Mouse (Mus musculus) myocyte (in vitro differentiated cells): ENCODE results near the gene Cdk5r2. TPM values are rescaled to one million over a fixed set of nuclear protein-coding genes. Genes with fewer than 3 reads are reported as not detected.

Experiments used
- H3K27me3 ChIP-seq: one replicate; pipeline ENCODE4 v1.6.1; 2011; ENCODE audit not compliant: control insufficient read depth, insufficient read depth, insufficient read length
- H3K36me3 ChIP-seq: one replicate; pipeline ENCODE4 v1.6.1; 2011; ENCODE audit not compliant: control insufficient read depth, insufficient read depth
- H3K4me2 ChIP-seq: one replicate; pipeline ENCODE4 v1.6.1; 2011; ENCODE audit warnings: low read depth, control low read depth
- H3K4me3 ChIP-seq: one replicate; pipeline ENCODE4 v1.5.1; 2011; ENCODE audit warnings: mild to moderate bottlenecking, control low read depth, moderate library complexity
- H3K79me2 ChIP-seq: one replicate; pipeline ENCODE4 v1.6.1; 2011; ENCODE audit not compliant: control insufficient read depth, insufficient read depth
- H3ac ChIP-seq: one replicate; pipeline ENCODE4 v1.6.1; 2011; ENCODE audit not compliant: control insufficient read depth, insufficient read length
- CEBPB ChIP-seq: IDR thresholded peaks from 2 replicates; pipeline ENCODE4 v1.6.1; 2011; ENCODE audit warnings: mild to moderate bottlenecking, moderate library complexity; ENCODE audit not compliant: poor library complexity, insufficient read depth, severe bottlenecking
- E2F4 ChIP-seq: IDR thresholded peaks from one replicate; pipeline ENCODE4 v1.6.1; 2011; ENCODE audit warnings: mild to moderate bottlenecking, control low read depth, moderate library complexity; ENCODE audit not compliant: insufficient read depth
- MAX ChIP-seq: IDR thresholded peaks from one replicate; pipeline ENCODE4 v1.6.1; 2011; ENCODE audit warnings: low read depth, mild to moderate bottlenecking, control low read depth
- MYOD1 ChIP-seq, 3 experiments: IDR thresholded peaks; one replicate each; pipeline ENCODE4 v1.6.1; 2011; ENCODE audit warnings: control low read depth in 2 of 3, low read depth in 2 of 3, mild to moderate bottlenecking in 2 of 3, moderate library complexity in 1 of 3; ENCODE audit not compliant: insufficient read length in 2 of 3, control insufficient read depth in 1 of 3
- MYOG ChIP-seq, 3 experiments: IDR thresholded peaks; one replicate each; pipeline ENCODE4 v1.6.1; 2011; ENCODE audit warnings: control low read depth in 2 of 3, low read depth in 2 of 3, mild to moderate bottlenecking in 2 of 3; ENCODE audit not compliant: insufficient read length in 2 of 3, control insufficient read depth in 1 of 3, insufficient read depth in 1 of 3
- POLR2A ChIP-seq: IDR thresholded peaks from one replicate; pipeline ENCODE4 v1.6.1; 2011; ENCODE audit warnings: low read depth, mild to moderate bottlenecking, control low read depth, moderate library complexity; ENCODE audit not compliant: insufficient read length
- POLR2AphosphoS2 ChIP-seq: IDR thresholded peaks from one replicate; pipeline ENCODE4 v1.6.1; 2011; ENCODE audit warnings: low read depth, control low read depth; ENCODE audit not compliant: insufficient read length
- REST ChIP-seq: IDR thresholded peaks from one replicate; pipeline ENCODE4 v1.6.1; 2011; ENCODE audit warnings: mild to moderate bottlenecking, control low read depth, moderate library complexity; ENCODE audit not compliant: insufficient read depth, insufficient read length
- SRF ChIP-seq: IDR thresholded peaks from one replicate; pipeline ENCODE4 v1.6.1; 2011; ENCODE audit warnings: low read depth; ENCODE audit not compliant: control insufficient read depth, insufficient read length
- TCF12 ChIP-seq: IDR thresholded peaks from one replicate; pipeline ENCODE4 v1.6.1; 2011; ENCODE audit warnings: mild to moderate bottlenecking, control low read depth; ENCODE audit not compliant: poor library complexity, insufficient read depth, severe bottlenecking
- TCF3 ChIP-seq: IDR thresholded peaks from one replicate; pipeline ENCODE4 v1.6.1; 2011; ENCODE audit warnings: low read depth, control low read depth; ENCODE audit not compliant: insufficient read length
- USF1 ChIP-seq: IDR thresholded peaks from one replicate; pipeline ENCODE4 v1.6.1; 2011; ENCODE audit warnings: low read depth, mild to moderate bottlenecking, control low read depth, moderate library complexity
- polyA plus RNA-seq: library from polyadenylated mRNA; unstranded; fragments of >200 nt; fragmentation: generic; extraction: Trizol; gene quantifications from one replicate; pipeline ENCODE4 v1.2.1, GENCODE M21; 2012; ENCODE audit warnings: missing spikeins

The Cdk5r2 gene
- polyA plus RNA-seq, 1 experiment, result 0.05 TPM

DNA sequence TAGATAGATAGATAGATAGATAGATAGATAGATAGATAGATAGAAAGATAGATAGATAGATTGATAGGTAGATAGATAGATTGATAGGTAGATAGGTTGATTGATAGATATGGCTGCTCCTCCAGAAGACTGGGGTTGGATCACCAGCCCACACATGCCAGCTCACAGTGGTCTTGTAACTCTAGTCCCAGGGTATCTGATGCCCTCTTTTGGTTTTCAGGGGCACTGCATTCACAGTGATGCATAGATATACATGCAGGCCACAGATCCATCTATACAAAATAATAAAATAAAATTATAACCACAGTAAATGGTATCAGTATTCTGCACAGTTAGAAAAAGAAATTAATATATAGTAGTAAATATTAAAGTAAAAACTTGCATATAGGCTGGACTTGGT lies 7.0 kb downstream of the Cdk5r2 start:
- Histone ChIP-seq H3K36me3 (no peaks in the 10 kb centered on the region), H3K4me2 (no peak overlapping the region), H3K4me3 (no peak overlapping the region), H3ac (no peak overlapping the region), H3K27me3 (peaks cover 23% of the 10 kb centered on the region), H3K79me2 (no peaks in the 10 kb centered on the region)
- no peak for TF ChIP-seq MYOG (IDR thresholded peaks at IDR 0.05; ENCODE audit: control insufficient read depth in 1 of 3, insufficient read depth in 1 of 3, insufficient read length in 2 of 3, low read depth in 2 of 3)
- TF ChIP-seq CEBPB, result no peak
- no peak for TF ChIP-seq USF1
- TF ChIP-seq E2F4, result no peak

DNA sequence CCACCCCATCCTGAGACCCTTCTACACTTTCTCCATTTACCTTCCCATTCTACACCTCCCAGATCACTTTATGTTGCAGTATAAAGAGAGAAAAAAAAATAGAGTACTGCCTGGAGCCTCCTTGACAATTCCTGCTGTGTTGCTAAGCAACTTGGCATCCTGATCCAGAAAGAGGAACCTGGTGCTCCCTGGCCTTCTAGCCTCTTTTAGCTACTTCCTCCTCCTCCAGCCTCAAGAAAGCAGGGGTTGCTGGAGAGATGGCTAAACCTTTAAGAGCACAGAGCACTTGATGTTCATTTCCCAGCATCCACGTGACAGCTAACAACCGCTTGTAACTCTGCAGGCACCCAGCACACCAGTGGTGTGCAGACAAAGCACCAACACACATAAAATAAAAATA lies 17.5 kb downstream of the Cdk5r2 start:
- no peaks in the 10 kb centered on the region for H3K79me2 ChIP-seq
- TF ChIP-seq MAX, result no peak
- TF ChIP-seq POLR2AphosphoS2, result no peak
- TF ChIP-seq TCF12, result no peak
- no peak for TF ChIP-seq USF1
- no peak for TF ChIP-seq MYOD1 (IDR thresholded peaks at IDR 0.05; ENCODE audit: control insufficient read depth in 1 of 3, insufficient read length in 2 of 3, low read depth in 2 of 3)
- no peak for TF ChIP-seq E2F4
- no peak for TF ChIP-seq POLR2A
- TF ChIP-seq SRF, result no peak
- TF ChIP-seq CEBPB, result no peak
- no peak for TF ChIP-seq TCF3
- TF ChIP-seq MYOG (IDR thresholded peaks at IDR 0.05; ENCODE audit: control insufficient read depth in 1 of 3, insufficient read depth in 1 of 3, insufficient read length in 2 of 3, low read depth in 2 of 3), result no peak
- no peak for TF ChIP-seq REST

DNA sequence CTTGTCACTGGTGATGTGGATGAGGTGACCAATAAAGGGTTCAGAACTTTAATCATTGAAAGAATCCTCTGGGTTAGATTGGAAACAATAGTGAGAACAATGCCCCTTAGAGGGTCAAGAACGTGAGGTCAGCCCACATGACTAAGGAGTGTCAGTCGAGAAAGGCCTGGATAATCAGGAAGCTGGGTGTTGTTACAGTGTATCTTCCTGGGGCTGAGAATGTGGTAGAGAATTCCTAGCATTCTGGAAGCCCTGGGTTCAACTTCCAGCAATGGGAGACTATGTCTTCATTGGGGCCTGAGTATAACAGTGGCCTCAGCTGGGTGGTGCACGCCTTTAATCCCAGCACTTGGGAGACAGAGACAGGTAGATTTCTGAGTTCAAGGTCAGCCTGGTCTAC lies 22.5 kb downstream of the Cdk5r2 start:
- H3K27me3 ChIP-seq, result peaks cover 43% of the 10 kb centered on the region
- no peak for TF ChIP-seq POLR2AphosphoS2
- no peak for TF ChIP-seq REST
- TF ChIP-seq USF1, result no peak
- no peak for TF ChIP-seq TCF12
- TF ChIP-seq MAX, result no peak
- no peak for TF ChIP-seq MYOG (IDR thresholded peaks at IDR 0.05; ENCODE audit: control insufficient read depth in 1 of 3, insufficient read depth in 1 of 3, insufficient read length in 2 of 3, low read depth in 2 of 3)
- no peak for TF ChIP-seq E2F4
- TF ChIP-seq SRF, result no peak
- no peak for TF ChIP-seq TCF3
- TF ChIP-seq POLR2A, result no peak
- TF ChIP-seq CEBPB, result no peak
- no peak for TF ChIP-seq MYOD1 (IDR thresholded peaks at IDR 0.05; ENCODE audit: control insufficient read depth in 1 of 3, insufficient read length in 2 of 3, low read depth in 2 of 3)
- no peak overlapping the region for H3K4me3 ChIP-seq
- no peaks in the 10 kb centered on the region for H3K36me3 ChIP-seq
- H3ac ChIP-seq, result no peak overlapping the region
- H3K79me2 ChIP-seq, result no peaks in the 10 kb centered on the region
- no peak overlapping the region for H3K4me2 ChIP-seq

More for the DNA sequence above, 17.5 kb downstream of the Cdk5r2 start:
- Histone ChIP-seq H3K4me2 (no peak overlapping the region), H3ac (no peak overlapping the region), H3K4me3 (no peak overlapping the region), H3K27me3 (peaks cover 52% of the 10 kb centered on the region), H3K36me3 (no peaks in the 10 kb centered on the region)

DNA sequence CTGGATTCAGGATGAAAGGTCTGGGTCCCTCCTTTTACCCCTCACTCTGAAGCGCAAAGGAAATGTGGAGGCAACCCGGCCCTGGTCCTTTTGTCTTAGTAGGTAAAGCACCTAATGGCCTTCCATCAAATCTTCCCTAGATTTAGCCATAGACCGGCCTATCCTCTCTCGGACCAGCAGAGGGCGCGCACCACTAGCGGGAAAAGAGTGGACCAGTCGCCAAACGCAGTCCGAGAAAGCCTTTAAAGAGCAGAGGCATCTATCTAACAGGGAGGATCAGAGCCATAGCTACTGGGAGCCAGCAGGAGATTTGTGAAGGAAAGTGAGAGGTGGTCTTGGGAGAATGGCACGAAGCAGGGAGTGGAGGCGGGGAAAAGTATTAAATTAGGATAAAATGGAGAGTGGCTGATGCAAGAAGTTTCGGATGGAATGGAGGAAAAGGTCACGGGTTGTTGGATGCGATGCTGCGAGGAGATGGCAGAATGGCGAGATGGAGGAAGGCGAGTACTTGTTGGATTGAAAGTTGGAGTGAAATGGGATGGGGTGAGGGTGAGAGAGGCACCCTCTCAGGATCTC lies 26.1 kb downstream of the Cdk5r2 start:
- Histone ChIP-seq H3K79me2 (no peaks in the 10 kb centered on the region), H3K27me3 (peaks cover 60% of the 10 kb centered on the region), H3K4me3 (no peak overlapping the region), H3ac (no peak overlapping the region), H3K4me2 (peak overlapping the region; percentile 77), H3K36me3 (no peaks in the 10 kb centered on the region)
- peak; percentile 42 for TF ChIP-seq E2F4
- no peak for TF ChIP-seq USF1

DNA sequence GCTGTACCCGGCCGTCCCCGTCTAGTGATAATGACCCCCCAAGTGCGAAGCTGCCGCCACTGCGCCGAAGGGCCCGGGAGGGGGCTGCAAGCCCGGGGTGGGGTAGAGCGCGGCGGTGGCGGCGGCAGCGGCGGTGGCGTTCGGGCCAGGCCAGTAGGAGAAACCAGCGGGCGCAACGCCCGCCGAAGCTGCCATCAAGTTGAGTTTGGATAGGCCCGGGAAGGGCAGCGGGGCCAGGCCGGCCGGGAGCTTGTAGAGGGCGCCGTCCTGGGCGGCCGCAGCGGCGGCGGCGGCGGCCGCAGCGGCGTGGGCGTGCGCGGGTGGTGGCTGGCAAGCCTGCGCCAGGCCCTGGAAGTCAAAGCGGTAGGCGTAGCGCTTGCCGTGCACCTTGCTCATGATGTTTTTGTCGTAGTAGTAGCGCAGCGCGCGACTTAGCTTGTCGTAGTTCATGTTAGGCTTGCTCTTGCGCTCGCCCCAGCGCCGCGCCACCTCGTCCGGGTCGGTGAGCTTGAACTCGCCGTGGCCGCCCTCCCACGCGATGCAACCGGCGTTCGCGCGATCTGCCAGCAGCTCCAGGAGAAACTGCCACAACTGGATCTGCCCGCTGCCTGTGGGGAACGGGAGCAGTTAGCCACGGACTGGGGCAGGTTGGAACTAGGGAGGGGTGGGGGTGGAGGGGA lies 27.5 kb downstream of the Cdk5r2 start:
- Histone ChIP-seq H3K79me2 (no peaks in the 10 kb centered on the region), H3K4me3 (no peak overlapping the region), H3ac (no peak overlapping the region), H3K36me3 (no peaks in the 10 kb centered on the region), H3K4me2 (peak overlapping the region; percentile 45), H3K27me3 (peaks cover 65% of the 10 kb centered on the region)
- TF ChIP-seq REST (no peak), USF1 (no peak), TCF3 (no peak), E2F4 (no peak)
